In genomic region chr4:119234348-119234747, GRCm38 (mm10) we compare ENCODE assay signal across 12 mouse cellular contexts. TPM values are rescaled to one million over a fixed set of nuclear protein-coding genes. Genes with fewer than 3 reads are reported as not detected.
A peak's percentile ranks its signal among the peaks of the same experiment; 100 is the strongest.
DNase-seq lines count a peak whose midpoint lies in the region; ATAC-seq lines count a peak whose summit lies in the region.
"Had no signal": no experiment of that assay in that cellular context is flagged by ENCODE, and none has a peak within 500 bp of the region (broad histone marks: within the 10 kb centered on the region; RNA-seq: fewer than 3 reads in every experiment).

No protein-coding gene starts in this region.

- no peaks in the 10 kb centered on the region for H3K27me3 ChIP-seq in heart, embryonic 10.5 days (ENCODE audit: insufficient read depth, poor library complexity, severe bottlenecking)
- no peaks in the 10 kb centered on the region for H3K27me3 ChIP-seq in neural tube, embryonic 11.5 days (ENCODE audit: control insufficient read depth, insufficient read depth, low read length)
- H3K27me3 ChIP-seq in liver, embryonic 15.5 days, result peaks cover 17% of the 10 kb centered on the region

- no peak overlapping the region for H3K9ac ChIP-seq in neural tube, embryonic 11.5 days (ENCODE audit: low read length)
- H3K9ac ChIP-seq in liver, embryonic 15.5 days, result no peak overlapping the region

- peak overlapping the region; percentile 84 for H3K4me3 ChIP-seq in heart, embryonic 10.5 days
- no peak overlapping the region for H3K4me3 ChIP-seq in neural tube, embryonic 11.5 days (ENCODE audit: low read depth, low read length)
- H3K4me3 ChIP-seq in liver, embryonic 15.5 days (replicated peaks), result peak overlapping the region; percentile 75

- H3K27ac ChIP-seq in heart, embryonic 10.5 days, result peak overlapping the region; percentile 92
- no peak overlapping the region for H3K27ac ChIP-seq in neural tube, embryonic 11.5 days (ENCODE audit: low read depth, low read length)
- no peak overlapping the region for H3K27ac ChIP-seq in liver, embryonic 15.5 days (replicated peaks)

- no peak for ATAC-seq in neural tube, embryonic 11.5 days (ENCODE audit: insufficient read depth, low FRiP score, low TSS enrichment)
- no peak for ATAC-seq in liver, embryonic 15.5 days (ENCODE audit: insufficient read depth)

- H3K9me3 ChIP-seq in heart, embryonic 10.5 days, result no peaks in the 10 kb centered on the region
- H3K9me3 ChIP-seq in neural tube, embryonic 11.5 days (ENCODE audit: control insufficient read depth, low read length), result no peaks in the 10 kb centered on the region
- no peaks in the 10 kb centered on the region for H3K9me3 ChIP-seq in liver, embryonic 15.5 days (replicated peaks)

- peak overlapping the region; percentile 87 for H3K4me2 ChIP-seq in neural tube, embryonic 11.5 days (ENCODE audit: low read depth)
- peak overlapping the region; percentile 100 for H3K4me2 ChIP-seq in liver, embryonic 15.5 days

- WGBS in heart, embryonic 10.5 days, result 58% methylated on average over 3 of the region's 3 CpGs
- WGBS in neural tube, embryonic 11.5 days, result 76% methylated on average over 3 of the region's 3 CpGs
- 66% methylated on average over 3 of the region's 3 CpGs for WGBS in liver, embryonic 15.5 days (ENCODE audit: insufficient replicate concordance)

- no peak for DNase-seq in heart, embryonic 10.5 days (ENCODE audit: low spot score)
- DNase-seq in heart, postnatal 4 days, result no peak
- no peak for DNase-seq in neural tube, embryonic 11.5 days (ENCODE audit: low spot score)
- DNase-seq in neural tube, embryonic 10.5 days (ENCODE audit: extremely low spot score, low spot score), result no peak
- DNase-seq in cerebellum, postnatal 36 days, result no peak
- DNase-seq in frontal cortex, postnatal 25 days (ENCODE audit: low spot score in 2 of 2), result no peak
- DNase-seq in c-Kit-positive CD71-positive TER-119-positive erythroid progenitor cells, embryonic 14.5 days (ENCODE audit: low spot score), result no peak
- DNase-seq: adrenal gland, postnatal 25 days; B cell, adult 2 months had no signal

- peaks cover 24% of the 10 kb centered on the region for H3K36me3 ChIP-seq in heart, embryonic 10.5 days
- no peaks in the 10 kb centered on the region; the same call in 1 of the 2 replicates for H3K36me3 ChIP-seq in neural tube, embryonic 11.5 days (ENCODE audit: control insufficient read depth, insufficient read depth, low read length)
- H3K36me3 ChIP-seq in liver, embryonic 15.5 days (replicated peaks), result no peaks in the 10 kb centered on the region

- H3K4me1 ChIP-seq in heart, embryonic 10.5 days, result peaks cover 20% of the 10 kb centered on the region
- no peaks in the 10 kb centered on the region for H3K4me1 ChIP-seq in neural tube, embryonic 11.5 days (ENCODE audit: control insufficient read depth, insufficient read depth, low read length)
- peaks cover 39% of the 10 kb centered on the region for H3K4me1 ChIP-seq in liver, embryonic 15.5 days (replicated peaks)

RNA-seq across cellular contexts. Expression of gene P3h1, which starts 1.6 kb away (rescaled TPM):
- 29.1 and 29.6 TPM in 2 replicates for polyA plus RNA-seq in heart, embryonic 10.5 days (2016; fragmentation: Nextera tagmentation; extraction: Ambion mirVana)
- 10 to 100 TPM; 25.1 to 27.2 TPM for total RNA-seq in heart, postnatal 4 days (2021)
- polyA plus RNA-seq in neural tube, embryonic 11.5 days (2014; fragmentation: Nextera tagmentation; extraction: Ambion mirVana), result 20.5 and 21.3 TPM in 2 replicates
- polyA plus RNA-seq in liver, embryonic 15.5 days (2015; fragmentation: Nextera tagmentation; extraction: Ambion mirVana), result 8.0 and 9.2 TPM in 2 replicates

RNA-seq across cellular contexts. Expression of gene AU022252, which starts 1.8 kb away (rescaled TPM):
- 35.8 and 44.0 TPM in 2 replicates for polyA plus RNA-seq in heart, embryonic 10.5 days (2016; fragmentation: Nextera tagmentation; extraction: Ambion mirVana)
- 10 to 100 TPM; 19.9 to 21.0 TPM for total RNA-seq in heart, postnatal 4 days (2021)
- polyA plus RNA-seq in neural tube, embryonic 11.5 days (2014; fragmentation: Nextera tagmentation; extraction: Ambion mirVana), result 40.5 and 44.1 TPM in 2 replicates
- polyA plus RNA-seq in liver, embryonic 15.5 days (2015; fragmentation: Nextera tagmentation; extraction: Ambion mirVana), result 11.4 and 11.5 TPM in 2 replicates

RNA-seq across cellular contexts. Expression of gene Tmem269, which starts 16.3 kb away (rescaled TPM):
- polyA plus RNA-seq in heart, embryonic 10.5 days (2016; fragmentation: Nextera tagmentation; extraction: Ambion mirVana), result not detected in 2 replicates
- total RNA-seq in heart, postnatal 4 days (2021), result not detected
- polyA plus RNA-seq in neural tube, embryonic 11.5 days (2014; fragmentation: Nextera tagmentation; extraction: Ambion mirVana), result not detected in 2 replicates
- polyA plus RNA-seq in liver, embryonic 15.5 days (2015; fragmentation: Nextera tagmentation; extraction: Ambion mirVana), result not detected in 2 replicates
- total RNA-seq: adrenal gland, postnatal 25 days had no signal
- polyA plus RNA-seq: embryonic facial prominence, embryonic 11.5 days had no signal

RNA-seq across cellular contexts. Expression of gene Cldn19, which starts 20.9 kb away (rescaled TPM):
- 0.16 TPM in 1 of 2 replicates, not detected in the other for polyA plus RNA-seq in heart, embryonic 10.5 days (2016; fragmentation: Nextera tagmentation; extraction: Ambion mirVana)
- total RNA-seq in heart, postnatal 4 days (2021), result 1 to 10 TPM in 1 of 2 experiments, under 1 TPM in 1; 0.17 to 1.2 TPM
- 0.19 TPM in 1 of 2 replicates, not detected in the other for polyA plus RNA-seq in neural tube, embryonic 11.5 days (2014; fragmentation: Nextera tagmentation; extraction: Ambion mirVana)
- not detected in 2 replicates for polyA plus RNA-seq in liver, embryonic 15.5 days (2015; fragmentation: Nextera tagmentation; extraction: Ambion mirVana)
- polyA plus RNA-seq: embryonic facial prominence, embryonic 11.5 days; large intestine, adult 2 months had no signal

RNA-seq across cellular contexts. Expression of gene Svbp, which starts 39.2 kb away (rescaled TPM):
- polyA plus RNA-seq in heart, embryonic 10.5 days (2016; fragmentation: Nextera tagmentation; extraction: Ambion mirVana), result 126 and 154 TPM in 2 replicates
- total RNA-seq in heart, postnatal 4 days (2021), result 10 to 100 TPM; 42.8 to 43.2 TPM
- 172 and 179 TPM in 2 replicates for polyA plus RNA-seq in neural tube, embryonic 11.5 days (2014; fragmentation: Nextera tagmentation; extraction: Ambion mirVana)
- 82.6 and 91.9 TPM in 2 replicates for polyA plus RNA-seq in liver, embryonic 15.5 days (2015; fragmentation: Nextera tagmentation; extraction: Ambion mirVana)
